Mouse (Mus musculus): ENCODE results near the gene Zfp367. TPM values are rescaled to one million over a fixed set of nuclear protein-coding genes. Genes with fewer than 3 reads are reported as not detected.

The Zfp367 gene
- polyA plus RNA-seq, 1 experiment from 2014 or later, result 4.6 TPM

GRCm38 (mm10) chr13:64178746-64179652, 26.0 kb upstream of the Zfp367 start:
- Histone ChIP-seq H3K4me1 (replicated peaks) (no peaks in the 10 kb centered on the region), H3K9ac (no peak overlapping the region), H3K36me3 (peaks cover 80% of the 10 kb centered on the region), H3K27ac (replicated peaks) (no peak overlapping the region), H3K27me3 (no peaks in the 10 kb centered on the region), H3K4me2 (no peak overlapping the region), H3K9me3 (no peaks in the 10 kb centered on the region), H3K4me3 (no peak overlapping the region)
- WGBS, result 85% methylated on average over 13 of the region's 13 CpGs
- ATAC-seq (ENCODE audit: low read depth), result no peak

GRCm38 (mm10) chr13:64178000-64178399, 25.0 kb upstream of the Zfp367 start:
- no peak overlapping the region for H3K27ac ChIP-seq (replicated peaks)
- ATAC-seq (ENCODE audit: low read depth), result no peak
- no peak overlapping the region for H3K4me2 ChIP-seq
- H3K27me3 ChIP-seq, result no peaks in the 10 kb centered on the region
- no peak overlapping the region for H3K4me3 ChIP-seq
- H3K9ac ChIP-seq, result no peak overlapping the region
- H3K9me3 ChIP-seq, result 0 out of 2 replicates have a peak, but pooled peaks cover 3% of the 10 kb centered on the region
- WGBS, result 87% methylated on average over 7 of the region's 7 CpGs
- peaks cover 81% of the 10 kb centered on the region for H3K36me3 ChIP-seq
- H3K4me1 ChIP-seq (replicated peaks), result no peaks in the 10 kb centered on the region

- 97% methylated on average over 25 of the region's 25 CpGs for WGBS
- no peaks in the 10 kb centered on the region for H3K27me3 ChIP-seq
- no peak overlapping the region for H3K4me2 ChIP-seq
- peaks cover 84% of the 10 kb centered on the region for H3K36me3 ChIP-seq
- no peak for ATAC-seq (ENCODE audit: low read depth)
- no peak overlapping the region for H3K4me3 ChIP-seq
- H3K27ac ChIP-seq (replicated peaks), result no peak overlapping the region
- peaks cover 69% of the 10 kb centered on the region for H3K9me3 ChIP-seq
- no peak overlapping the region for H3K9ac ChIP-seq
- no peaks in the 10 kb centered on the region for H3K4me1 ChIP-seq (replicated peaks)
Measured at GRCm38 (mm10) chr13:64169746-64170145, 16.7 kb upstream of the Zfp367 start.

- Histone ChIP-seq H3K9ac (peak overlapping the region; percentile 92), H3K36me3 (peaks cover 19% of the 10 kb centered on the region), H3K4me3 (peak overlapping the region; percentile 86), H3K27ac (replicated peaks) (no peak overlapping the region), H3K4me2 (peak overlapping the region; percentile 96), H3K4me1 (replicated peaks) (peaks cover 19% of the 10 kb centered on the region), H3K9me3 (peaks cover 20% of the 10 kb centered on the region), H3K27me3 (no peaks in the 10 kb centered on the region)
- WGBS, result 24% methylated on average over 13 of the region's 13 CpGs
- no peak for ATAC-seq (ENCODE audit: low read depth)
Measured at GRCm38 (mm10) chr13:64163147-64163715, 10.2 kb upstream of the Zfp367 start.

- Histone ChIP-seq H3K4me1 (replicated peaks) (peaks cover 19% of the 10 kb centered on the region), H3K27me3 (no peaks in the 10 kb centered on the region; the same call in 1 of the 2 replicates), H3K27ac (replicated peaks) (no peak overlapping the region), H3K4me3 (peak overlapping the region; percentile 86), H3K9ac (peak overlapping the region; percentile 92), H3K9me3 (peaks cover 19% of the 10 kb centered on the region), H3K4me2 (peak overlapping the region; percentile 96), H3K36me3 (peaks cover 16% of the 10 kb centered on the region)
- peak; percentile 20 for ATAC-seq (ENCODE audit: low read depth)
- under 1% methylated on average over 14 of the region's 14 CpGs for WGBS
Measured at GRCm38 (mm10) chr13:64162626-64163025, 9.6 kb upstream of the Zfp367 start.

GRCm38 (mm10) chr13:64161916-64162611, 9.1 kb upstream of the Zfp367 start:
- Histone ChIP-seq H3K36me3 (peaks cover 12% of the 10 kb centered on the region), H3K27ac (replicated peaks) (peak overlapping the region; percentile 90), H3K4me2 (peak overlapping the region; percentile 96), H3K9me3 (peaks cover 13% of the 10 kb centered on the region), H3K4me3 (peak overlapping the region; percentile 86), H3K27me3 (no peaks in the 10 kb centered on the region; the same call in 1 of the 2 replicates), H3K9ac (peak overlapping the region; percentile 92), H3K4me1 (replicated peaks) (peaks cover 19% of the 10 kb centered on the region)
- under 1% methylated on average over 71 of the region's 71 CpGs for WGBS
- peak; percentile 71 for ATAC-seq (ENCODE audit: low read depth)

- WGBS, result under 1% methylated on average over 31 of the region's 31 CpGs
Measured at GRCm38 (mm10) chr13:64161548-64161915, 8.5 kb upstream of the Zfp367 start, which contains the start of gene Habp4. Habp4 (plus strand) TSS chr13:64161824.

GRCm38 (mm10) chr13:64156966-64157365, 4.0 kb upstream of the Zfp367 start:
- no peaks in the 10 kb centered on the region for H3K9me3 ChIP-seq
- H3K27ac ChIP-seq (replicated peaks), result no peak overlapping the region
- no peak overlapping the region for H3K4me2 ChIP-seq
- H3K4me1 ChIP-seq (replicated peaks), result peaks cover 5% of the 10 kb centered on the region
- no peaks in the 10 kb centered on the region; the same call in 1 of the 2 replicates for H3K27me3 ChIP-seq
- no peak overlapping the region for H3K9ac ChIP-seq
- H3K36me3 ChIP-seq, result no peaks in the 10 kb centered on the region
- no peak for ATAC-seq (ENCODE audit: low read depth)
- H3K4me3 ChIP-seq, result no peak overlapping the region

More at GRCm38 (mm10) chr13:64161548-64161915, 8.5 kb upstream of the Zfp367 start, which contains the start of gene Habp4:
- peak; percentile 98 for ATAC-seq (ENCODE audit: low read depth)
- Histone ChIP-seq H3K27me3 (no peaks in the 10 kb centered on the region; the same call in 1 of the 2 replicates), H3K4me2 (peak within 1 kb of the TSS; percentile 96), H3K36me3 (peaks cover 7% of the 10 kb centered on the region), H3K4me3 (peak within 1 kb of the TSS; percentile 86), H3K9ac (peak within 1 kb of the TSS; percentile 92), H3K27ac (replicated peaks) (peak within 1 kb of the TSS; percentile 90), H3K4me1 (replicated peaks) (peaks cover 19% of the 10 kb centered on the region), H3K9me3 (peaks cover 8% of the 10 kb centered on the region)

- Histone ChIP-seq H3K4me1 (replicated peaks) (peaks cover 10% of the 10 kb centered on the region), H3K4me3 (no peak overlapping the region)
Measured at GRCm38 (mm10) chr13:64155171-64155571, 2.2 kb upstream of the Zfp367 start.

GRCm38 (mm10) chr13:64154651-64155050, 1.6 kb upstream of the Zfp367 start:
- peaks cover 13% of the 10 kb centered on the region for H3K4me1 ChIP-seq (replicated peaks)
- H3K4me2 ChIP-seq, result no peak overlapping the region
- no peak for ATAC-seq (ENCODE audit: low read depth)
- no peak overlapping the region for H3K4me3 ChIP-seq
- H3K27me3 ChIP-seq, result no peaks in the 10 kb centered on the region; the same call in 1 of the 2 replicates
- no peak overlapping the region for H3K27ac ChIP-seq (replicated peaks)
- H3K9me3 ChIP-seq, result no peaks in the 10 kb centered on the region
- H3K36me3 ChIP-seq, result no peaks in the 10 kb centered on the region
- 72% methylated on average over 2 of the region's 2 CpGs for WGBS
- H3K9ac ChIP-seq, result no peak overlapping the region

More at GRCm38 (mm10) chr13:64155171-64155571, 2.2 kb upstream of the Zfp367 start:
- Histone ChIP-seq H3K4me2 (no peak overlapping the region), H3K9ac (no peak overlapping the region), H3K9me3 (no peaks in the 10 kb centered on the region), H3K27me3 (no peaks in the 10 kb centered on the region; the same call in 1 of the 2 replicates), H3K27ac (replicated peaks) (no peak overlapping the region), H3K36me3 (no peaks in the 10 kb centered on the region)
- 10% methylated on average over 1 of the region's 1 CpGs for WGBS
- ATAC-seq (ENCODE audit: low read depth), result no peak

GRCm38 (mm10) chr13:64153751-64154267, 807 bp upstream of the Zfp367 start:
- peak overlapping the region; percentile 52; the same call in 1 of the 2 replicates for H3K9ac ChIP-seq
- H3K4me3 ChIP-seq, result peak overlapping the region; percentile 81
- no peaks in the 10 kb centered on the region for H3K9me3 ChIP-seq
- no peaks in the 10 kb centered on the region for H3K36me3 ChIP-seq
- 1% methylated on average over 18 of the region's 18 CpGs for WGBS
- peaks cover 13% of the 10 kb centered on the region for H3K4me1 ChIP-seq (replicated peaks)
- H3K4me2 ChIP-seq, result peak overlapping the region; percentile 93
- ATAC-seq (ENCODE audit: low read depth), result peak; percentile 36
- no peak overlapping the region for H3K27ac ChIP-seq (replicated peaks)
- no peaks in the 10 kb centered on the region; the same call in 1 of the 2 replicates for H3K27me3 ChIP-seq

All from neural tube, embryonic 13.5 days (tissue).